21 mouse cellular contexts compared by ENCODE assay signal in the genomic region with DNA sequence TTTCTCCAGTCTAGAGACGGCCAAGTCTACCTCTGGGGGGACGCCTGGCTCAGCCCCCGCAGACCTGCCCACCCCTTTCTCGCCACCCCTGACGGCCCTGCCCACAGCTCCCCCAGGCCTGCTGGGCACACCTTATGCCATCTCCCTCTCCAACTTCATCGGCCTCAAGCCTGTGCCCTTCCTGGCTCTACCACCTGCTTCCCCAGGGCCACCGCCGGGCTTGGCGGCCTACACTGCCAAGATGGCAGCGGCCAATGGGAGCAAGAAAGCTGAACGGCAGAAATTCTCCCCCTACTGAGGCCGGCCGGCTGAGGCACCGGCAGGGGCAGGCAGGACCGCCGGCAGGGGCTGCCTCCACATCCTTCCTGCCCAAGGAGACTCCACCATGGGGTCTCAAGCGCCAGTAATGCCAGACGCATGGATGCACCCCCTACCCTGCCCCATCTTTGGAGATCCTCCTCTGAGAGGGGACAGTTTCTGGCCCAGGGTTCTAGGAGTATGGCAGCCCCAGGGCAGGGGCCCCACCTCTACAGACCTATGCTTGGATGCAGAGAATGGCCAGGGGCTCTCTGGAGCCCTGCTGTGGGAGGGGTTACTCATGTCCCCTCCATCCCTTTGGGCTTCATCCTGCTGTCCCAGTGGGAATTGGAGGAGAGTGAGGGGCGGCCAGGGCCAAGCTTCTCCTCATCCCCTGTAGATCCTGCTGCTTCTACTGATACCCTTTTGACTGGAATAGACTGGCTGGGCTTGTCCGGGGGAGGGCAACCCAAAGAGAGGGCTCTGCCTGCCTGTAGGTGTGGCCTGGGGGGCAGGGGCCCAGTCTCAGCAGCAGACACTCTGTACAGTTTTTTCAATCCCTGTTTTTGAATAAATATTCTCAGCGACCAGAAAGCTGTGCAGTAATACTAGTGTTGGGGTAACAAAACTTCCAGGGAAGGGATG. TPM values are rescaled to one million over a fixed set of nuclear protein-coding genes. Genes with fewer than 3 reads are reported as not detected.
DNase-seq lines count a peak whose midpoint lies in the region; ATAC-seq lines count a peak whose summit lies in the region.
"Had no signal": no experiment of that assay in that cellular context is flagged by ENCODE, and none has a peak within 500 bp of the region (broad histone marks: within the 10 kb centered on the region; RNA-seq: fewer than 3 reads in every experiment).

No protein-coding gene starts in this region.

- DNase-seq in heart, postnatal 25 days (ENCODE audit: low spot score): no peak
- no peak for DNase-seq in neural tube, embryonic 10.5 days (ENCODE audit: extremely low spot score, low spot score)
- DNase-seq in cerebellum, postnatal 14 days: peak; percentile 85 to 93
- DNase-seq in adrenal gland, adult (ENCODE audit: inconsistent age in 2 of 2, low spot score in 1 of 2): no peak
- DNase-seq: embryo, embryonic 11 days; heart, postnatal 10 days; kidney, postnatal 25 days; layer of hippocampus, postnatal 36 days; lung, adult 2 months; right cerebral cortex, adult 18-20 months; spleen, adult 18-20 months; thymus, postnatal 4 days had no signal

- peaks cover 30% of the 10 kb centered on the region for H3K4me1 ChIP-seq in heart, embryonic 12.5 days (replicated peaks)
- H3K4me1 ChIP-seq in neural tube, embryonic 13.5 days (replicated peaks): peaks cover 50% of the 10 kb centered on the region
- peaks cover 15% of the 10 kb centered on the region for H3K4me1 ChIP-seq in intestine, embryonic 16.5 days (ENCODE audit: control insufficient read depth, insufficient read depth, low read length)

- intact Hi-C loops in heart, postnatal 25 days (cut with DNase I): no loop called here

- H3K9ac ChIP-seq in heart, embryonic 12.5 days: peak overlapping the region; percentile 13; the same call in 1 of the 2 replicates
- 0 out of 2 replicates have a peak overlapping the region, but pooled peaks have one; percentile 82 for H3K9ac ChIP-seq in neural tube, embryonic 13.5 days
- no peak overlapping the region for H3K9ac ChIP-seq in intestine, embryonic 16.5 days (ENCODE audit: low read depth, low read length)

- WGBS in heart, embryonic 12.5 days: 84% methylated on average over 21 of the region's 21 CpGs
- 81% methylated on average over 21 of the region's 21 CpGs for WGBS in neural tube, embryonic 13.5 days
- 85% methylated on average over 21 of the region's 21 CpGs for WGBS in intestine, embryonic 16.5 days

- ATAC-seq in heart, embryonic 12.5 days (ENCODE audit: insufficient number of reproducible peaks, low FRiP score): no peak
- ATAC-seq in neural tube, embryonic 13.5 days (ENCODE audit: low read depth): no peak
- ATAC-seq in intestine, embryonic 16.5 days: no peak
- ATAC-seq: activated CD4-positive, CD25-positive, alpha-beta regulatory T cell, adult 4 months; intestine, postnatal 0 days had no signal

- H3K9me3 ChIP-seq in heart, embryonic 12.5 days (replicated peaks): no peaks in the 10 kb centered on the region
- H3K9me3 ChIP-seq in neural tube, embryonic 13.5 days: no peaks in the 10 kb centered on the region
- H3K9me3 ChIP-seq in intestine, embryonic 16.5 days (ENCODE audit: control insufficient read depth, low read length): no peaks in the 10 kb centered on the region

- no peak overlapping the region for H3K4me2 ChIP-seq in heart, embryonic 12.5 days
- no peak overlapping the region for H3K4me2 ChIP-seq in neural tube, embryonic 13.5 days
- H3K4me2 ChIP-seq in intestine, embryonic 16.5 days (ENCODE audit: low read depth, low read length): no peak overlapping the region

- H3K27ac ChIP-seq in heart, embryonic 12.5 days (ENCODE audit: poor library complexity, severe bottlenecking): no peak overlapping the region
- no peak overlapping the region; the same call in 1 of the 2 replicates for H3K27ac ChIP-seq in neural tube, embryonic 13.5 days (replicated peaks)
- no peak overlapping the region for H3K27ac ChIP-seq in intestine, embryonic 16.5 days (ENCODE audit: low read length)
- H3K27ac ChIP-seq: macrophage had no signal

- H3K36me3 ChIP-seq in heart, embryonic 12.5 days: peaks cover 48% of the 10 kb centered on the region
- H3K36me3 ChIP-seq in neural tube, embryonic 13.5 days: peaks cover 53% of the 10 kb centered on the region
- no peaks in the 10 kb centered on the region for H3K36me3 ChIP-seq in intestine, embryonic 16.5 days (ENCODE audit: control insufficient read depth, insufficient read depth, low read length)

- peaks cover 13% of the 10 kb centered on the region for H3K27me3 ChIP-seq in heart, embryonic 12.5 days (replicated peaks)
- H3K27me3 ChIP-seq in neural tube, embryonic 13.5 days: 0 out of 2 replicates have a peak, but pooled peaks cover 6% of the 10 kb centered on the region
- H3K27me3 ChIP-seq in intestine, embryonic 16.5 days (replicated peaks; ENCODE audit: control insufficient read depth, insufficient read depth, low read length): peaks cover 21% of the 10 kb centered on the region

- no peak overlapping the region for H3K4me3 ChIP-seq in heart, embryonic 12.5 days
- H3K4me3 ChIP-seq in neural tube, embryonic 13.5 days: no peak overlapping the region
- no peak overlapping the region for H3K4me3 ChIP-seq in intestine, embryonic 16.5 days (ENCODE audit: low read length)

RNA-seq across cellular contexts. Expression of a gene that starts 2.3 kb away (rescaled TPM):
- 0.41 and 0.46 TPM in 2 replicates for polyA plus RNA-seq in heart, embryonic 12.5 days (2016; fragmentation: Nextera tagmentation; extraction: Ambion mirVana)
- total RNA-seq in heart, postnatal 25 days (2021): not detected
- polyA plus RNA-seq in neural tube, embryonic 13.5 days (2015; fragmentation: Nextera tagmentation; extraction: Ambion mirVana): 0.73 and 0.92 TPM in 2 replicates
- 0.11 TPM in 2 replicates for polyA plus RNA-seq in intestine, embryonic 16.5 days (2015; fragmentation: Nextera tagmentation; extraction: Ambion mirVana)
- total RNA-seq: granulocyte monocyte progenitor cell, adult 5-6 weeks; neutrophil, adult 5-6 weeks had no signal
- polyA plus RNA-seq: activated CD4-positive, CD25-positive, alpha-beta regulatory T cell, adult 4 months; macrophage had no signal

RNA-seq across cellular contexts. Expression of a gene that starts 10.3 kb away (rescaled TPM):
- 96.9 and 109 TPM in 2 replicates for polyA plus RNA-seq in heart, embryonic 12.5 days (2016; fragmentation: Nextera tagmentation; extraction: Ambion mirVana)
- total RNA-seq in heart, postnatal 25 days (2021): 10 to 100 TPM; 70.7 to 81.8 TPM
- 257 and 262 TPM in 2 replicates for polyA plus RNA-seq in neural tube, embryonic 13.5 days (2015; fragmentation: Nextera tagmentation; extraction: Ambion mirVana)
- polyA plus RNA-seq in intestine, embryonic 16.5 days (2015; fragmentation: Nextera tagmentation; extraction: Ambion mirVana): 30.5 and 32.6 TPM in 2 replicates

RNA-seq across cellular contexts. Expression of a gene that starts 12.4 kb away (rescaled TPM):
- 32.5 and 34.5 TPM in 2 replicates for polyA plus RNA-seq in heart, embryonic 12.5 days (2016; fragmentation: Nextera tagmentation; extraction: Ambion mirVana)
- total RNA-seq in heart, postnatal 25 days (2021): 10 to 100 TPM; 19.7 to 23.5 TPM
- polyA plus RNA-seq in neural tube, embryonic 13.5 days (2015; fragmentation: Nextera tagmentation; extraction: Ambion mirVana): 42.3 and 43.7 TPM in 2 replicates
- polyA plus RNA-seq in intestine, embryonic 16.5 days (2015; fragmentation: Nextera tagmentation; extraction: Ambion mirVana): 45.9 and 52.0 TPM in 2 replicates

RNA-seq across cellular contexts. Expression of a gene that starts 13.4 kb away (rescaled TPM):
- 1.0 and 1.6 TPM in 2 replicates for polyA plus RNA-seq in heart, embryonic 12.5 days (2016; fragmentation: Nextera tagmentation; extraction: Ambion mirVana)
- total RNA-seq in heart, postnatal 25 days (2021): 10 to 100 TPM; 30.1 to 33.5 TPM
- polyA plus RNA-seq in neural tube, embryonic 13.5 days (2015; fragmentation: Nextera tagmentation; extraction: Ambion mirVana): 1.3 TPM in 2 replicates
- polyA plus RNA-seq in intestine, embryonic 16.5 days (2015; fragmentation: Nextera tagmentation; extraction: Ambion mirVana): 3.0 TPM in 2 replicates

RNA-seq across cellular contexts. Expression of a gene that starts 15.9 kb away (rescaled TPM):
- 39.7 and 44.4 TPM in 2 replicates for polyA plus RNA-seq in heart, embryonic 12.5 days (2016; fragmentation: Nextera tagmentation; extraction: Ambion mirVana)
- total RNA-seq in heart, postnatal 25 days (2021): 10 to 100 TPM; 20.2 to 21.3 TPM
- polyA plus RNA-seq in neural tube, embryonic 13.5 days (2015; fragmentation: Nextera tagmentation; extraction: Ambion mirVana): 49.7 and 57.4 TPM in 2 replicates
- polyA plus RNA-seq in intestine, embryonic 16.5 days (2015; fragmentation: Nextera tagmentation; extraction: Ambion mirVana): 50.2 and 52.0 TPM in 2 replicates
- total RNA-seq: monocyte, adult 5-6 weeks had no signal

Comparison
In these comparisons a context has a peak if more than half of its experiments do, and no peak if none do; other contexts are left out.
1. DNase-seq: peak in cerebellum, postnatal 14 days (2 of 2); none in heart, postnatal 25 days (single experiment), neural tube, embryonic 10.5 days (single experiment) and adrenal gland, adult (0 of 2).